Mouse (Mus musculus): ENCODE results near the gene Gpr165.

Gene Gpr165

DNA sequence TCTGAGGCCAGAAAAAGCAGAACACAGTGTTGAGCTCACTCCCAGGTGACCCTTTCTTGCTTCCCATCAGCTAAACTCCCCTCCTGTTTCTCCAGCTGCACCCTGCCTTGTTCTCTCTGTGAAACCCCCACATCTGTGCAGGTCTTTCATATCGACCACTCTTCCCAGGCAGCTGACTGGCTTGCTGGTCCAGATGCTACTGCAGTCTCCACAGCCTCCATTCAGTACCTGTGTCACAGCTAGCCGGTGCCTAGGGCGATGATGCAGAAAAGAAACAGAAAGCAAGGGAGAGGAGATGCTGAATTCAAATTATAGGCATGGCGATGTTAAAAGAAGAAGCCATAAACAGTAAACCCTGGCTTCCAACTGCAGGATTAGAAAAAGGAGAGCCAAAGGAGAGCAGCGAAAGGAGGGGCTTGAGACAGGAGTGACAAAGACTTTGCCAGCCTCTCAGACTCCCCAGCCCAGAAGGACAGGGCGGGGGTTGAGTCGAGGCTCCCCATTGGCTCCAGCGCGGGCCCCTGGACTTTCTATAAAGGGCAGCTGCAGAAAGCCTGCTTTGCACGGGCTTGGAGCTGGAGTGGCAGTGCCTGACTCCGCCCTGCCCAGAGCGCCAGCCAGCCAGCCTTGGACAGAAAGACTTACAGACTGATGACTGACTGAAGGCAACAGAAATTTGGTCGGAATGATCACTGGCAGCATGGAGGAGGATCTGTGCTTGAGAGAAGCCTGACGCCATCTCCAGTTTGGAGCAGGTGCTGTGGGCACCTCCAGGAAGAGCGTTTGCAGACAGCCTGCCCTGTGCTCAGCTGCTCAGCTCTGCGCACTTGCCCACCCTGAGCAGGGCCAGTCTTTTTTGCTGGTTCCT is at the start of gene Gpr165:
Gene Gpr165, plus strand, starts transcription at position 535 of the 868 bp plus-strand sequence.
- no peak for DNase-seq

GRCm38 (mm10) chrX:96674871-96675270 is 38.4 kb upstream of the Gpr165 start:
- DNase-seq: no peak

Measured in lung, postnatal 14 days (tissue).